Mouse (Mus musculus) heart, adult 11 months (tissue): Measurements from ENCODE around the gene Spata16.

ENCODE experiments used
- DNase-seq: peaks from one replicate; pipeline ENCODE4 v3.0.0; 2022

Spata16 gene

DNA sequence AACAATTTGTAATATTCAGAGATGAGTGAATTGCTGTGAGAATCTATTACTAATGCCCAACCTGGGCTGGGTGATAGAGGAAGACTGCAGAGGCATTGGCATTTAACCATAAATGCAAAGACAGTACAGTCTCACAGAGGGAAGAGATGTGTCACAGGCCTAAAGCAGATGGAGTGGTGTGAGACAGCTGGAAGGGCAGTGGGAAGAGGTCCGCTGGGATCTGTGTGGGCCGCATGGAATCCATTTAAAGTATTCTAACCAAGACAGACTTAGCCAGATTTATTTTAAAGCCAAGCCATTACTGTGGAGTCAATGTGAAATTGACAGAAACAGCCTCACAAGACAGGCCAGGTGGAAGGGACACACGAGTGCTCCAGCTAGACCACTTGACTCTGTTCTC, 343.0 kb downstream of the Spata16 start:
- DNase-seq, result peak; percentile 55

DNA sequence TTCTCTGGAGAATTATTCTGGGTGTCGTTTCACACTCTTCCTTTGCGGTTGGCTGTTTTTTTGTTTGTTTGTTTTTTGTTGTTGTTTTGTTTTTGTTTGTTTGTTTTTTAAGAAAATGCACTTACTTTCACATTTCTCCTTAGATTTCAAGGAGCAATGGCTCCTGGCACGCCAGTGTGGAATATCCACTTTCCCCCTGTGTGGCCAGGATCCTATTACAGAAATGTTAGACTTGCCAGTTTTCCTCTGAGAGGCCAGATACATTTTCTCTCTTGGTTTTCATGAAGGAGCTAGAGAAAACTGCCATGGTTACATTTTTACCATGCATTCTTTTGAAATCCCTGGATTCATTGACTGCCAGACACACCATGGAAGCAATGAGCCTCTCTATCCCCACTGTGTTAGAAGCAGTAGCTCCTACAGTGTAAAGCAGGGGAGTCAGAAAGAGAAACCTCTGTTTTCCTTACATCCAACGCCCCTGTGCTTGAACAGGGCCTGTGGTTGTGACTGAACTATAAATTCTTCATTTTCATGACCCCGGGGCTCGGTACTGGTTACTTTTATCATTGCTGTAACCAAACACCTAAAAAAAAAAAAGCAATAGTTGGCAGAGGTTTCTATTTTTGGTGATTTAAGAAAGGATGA, 344.7 kb downstream of the Spata16 start:
- peak; percentile 45 for DNase-seq

DNA sequence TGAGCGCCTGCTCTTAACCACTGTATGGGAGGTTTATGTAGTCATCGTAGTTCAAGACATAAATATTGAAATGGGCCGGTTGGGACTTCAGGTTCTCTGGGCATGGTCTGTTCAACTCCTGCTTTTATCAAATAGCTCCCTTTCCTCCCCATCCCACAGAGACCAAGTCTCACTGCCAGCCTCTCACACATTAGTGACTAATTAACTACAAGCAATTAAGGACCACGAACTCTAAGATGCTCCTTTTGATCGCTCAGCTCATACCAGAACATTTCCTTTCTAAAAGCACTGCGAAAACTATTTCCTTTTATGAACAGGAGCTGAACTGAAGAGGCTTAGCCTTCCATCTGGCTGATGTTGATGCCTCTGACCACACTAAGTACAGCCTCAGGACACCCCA, 346.3 kb downstream of the Spata16 start:
- DNase-seq, result peak; percentile 44

DNA sequence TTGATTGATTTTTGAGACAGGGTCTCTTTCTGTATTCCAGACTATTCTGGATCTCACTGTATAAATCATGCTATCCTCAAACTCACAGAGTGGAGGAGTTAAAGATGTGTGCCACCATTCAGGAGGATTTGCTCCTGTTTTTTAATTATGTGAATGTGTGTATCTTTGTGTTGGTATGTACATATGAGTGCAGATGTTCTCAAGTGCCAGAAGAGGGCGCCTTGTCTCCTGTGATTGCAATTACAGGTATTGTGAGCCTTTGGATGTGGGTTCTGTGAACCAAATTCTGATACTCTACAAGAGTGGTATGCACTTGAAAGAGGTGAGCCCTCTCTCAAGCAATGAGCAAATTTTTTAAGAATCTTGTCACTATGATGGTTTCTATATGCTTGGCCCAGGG, 369.4 kb downstream of the Spata16 start:
- no peak for DNase-seq

DNA sequence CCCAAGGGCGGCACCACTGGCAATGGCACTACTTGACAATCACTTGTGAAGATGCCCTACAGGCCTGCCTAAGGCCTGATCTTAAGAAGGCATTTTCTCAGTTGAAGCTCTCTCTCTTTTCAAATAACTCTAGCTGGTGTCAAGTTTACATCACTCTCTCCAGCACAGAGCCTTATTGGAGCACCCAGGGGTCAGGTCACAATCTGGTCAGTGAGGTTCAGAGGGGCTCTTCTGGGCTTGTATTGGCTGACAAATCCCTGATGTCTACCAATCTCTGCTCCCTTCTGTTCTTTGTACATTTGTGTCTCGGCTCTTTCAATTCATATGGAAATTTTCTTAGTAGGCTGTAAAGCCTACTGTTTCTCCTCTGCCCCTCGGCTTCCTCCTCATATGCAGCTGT, 390.5 kb downstream of the Spata16 start:
- DNase-seq, result peak; percentile 25

DNA sequence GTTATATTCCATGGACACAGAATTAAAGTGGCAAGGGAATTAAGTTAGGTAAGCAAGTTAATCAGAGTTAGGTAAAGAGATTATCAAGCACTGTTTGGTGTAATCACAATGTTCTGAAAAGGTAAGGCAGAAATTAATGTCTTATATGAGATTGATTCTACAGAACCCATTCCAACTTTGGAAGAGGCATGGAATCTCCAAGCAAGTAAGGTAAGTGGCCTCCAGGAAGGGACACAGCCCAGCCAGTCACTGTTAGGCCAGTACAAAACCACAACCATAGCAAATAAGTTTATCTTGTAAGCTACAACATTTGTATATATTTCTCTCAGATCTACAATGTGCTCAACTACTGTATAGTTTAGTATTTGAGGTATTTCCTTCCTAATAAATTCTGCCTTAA, 391.1 kb downstream of the Spata16 start:
- peak; percentile 66 for DNase-seq

DNA sequence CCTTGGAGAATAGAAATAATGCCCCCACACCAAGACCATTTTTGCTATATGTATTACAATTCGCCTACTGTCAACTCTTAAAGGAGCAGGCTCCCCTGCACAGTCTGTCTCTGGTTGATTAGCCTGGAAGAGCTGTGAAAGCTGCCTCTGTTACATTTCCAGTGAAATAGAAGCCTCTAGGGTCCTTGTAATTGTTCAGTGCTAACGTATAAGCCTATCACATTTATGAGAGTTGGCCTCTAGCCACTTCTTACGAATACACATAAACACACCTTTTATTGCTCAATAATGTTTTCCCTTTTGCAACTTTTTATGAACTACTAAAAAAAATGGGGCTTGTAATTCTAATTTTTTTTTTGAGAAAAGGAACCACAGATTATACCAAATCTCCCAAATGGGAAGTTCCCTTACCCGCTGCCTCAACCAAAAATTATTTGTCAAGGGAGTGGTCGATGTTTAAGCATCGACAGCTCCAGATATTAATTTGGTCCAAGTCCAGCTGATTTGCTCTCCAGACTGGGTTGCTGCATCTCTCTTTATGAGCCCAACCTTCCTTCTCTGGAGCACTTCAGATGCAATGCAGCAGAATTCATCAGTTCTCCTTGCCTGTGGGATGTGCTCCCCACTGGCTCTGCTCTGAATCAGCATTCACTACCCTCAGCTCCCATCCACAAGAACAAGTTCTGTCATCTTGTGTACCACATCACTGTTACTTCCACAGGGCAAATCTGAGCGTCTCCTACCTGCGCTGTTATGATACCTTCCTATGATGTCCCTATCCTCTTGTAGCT, 392.8 kb downstream of the Spata16 start:
- DNase-seq, result no peak
